Mouse (Mus musculus) cerebellum, adult 9-11 months (tissue): Measurements from ENCODE around the gene Tmem38b.
A peak's percentile ranks its signal among the peaks of the same experiment; 100 is the strongest.
"Not testable (repeated sequence)": the region's sequence is repeated elsewhere in the genome, so short reads cannot be mapped to it uniquely, and the experiment has no call there.

Experiments used
- DNase-seq: peaks from one replicate; pipeline ENCODE4 v3.0.0; 2022

Tmem38b gene

DNA sequence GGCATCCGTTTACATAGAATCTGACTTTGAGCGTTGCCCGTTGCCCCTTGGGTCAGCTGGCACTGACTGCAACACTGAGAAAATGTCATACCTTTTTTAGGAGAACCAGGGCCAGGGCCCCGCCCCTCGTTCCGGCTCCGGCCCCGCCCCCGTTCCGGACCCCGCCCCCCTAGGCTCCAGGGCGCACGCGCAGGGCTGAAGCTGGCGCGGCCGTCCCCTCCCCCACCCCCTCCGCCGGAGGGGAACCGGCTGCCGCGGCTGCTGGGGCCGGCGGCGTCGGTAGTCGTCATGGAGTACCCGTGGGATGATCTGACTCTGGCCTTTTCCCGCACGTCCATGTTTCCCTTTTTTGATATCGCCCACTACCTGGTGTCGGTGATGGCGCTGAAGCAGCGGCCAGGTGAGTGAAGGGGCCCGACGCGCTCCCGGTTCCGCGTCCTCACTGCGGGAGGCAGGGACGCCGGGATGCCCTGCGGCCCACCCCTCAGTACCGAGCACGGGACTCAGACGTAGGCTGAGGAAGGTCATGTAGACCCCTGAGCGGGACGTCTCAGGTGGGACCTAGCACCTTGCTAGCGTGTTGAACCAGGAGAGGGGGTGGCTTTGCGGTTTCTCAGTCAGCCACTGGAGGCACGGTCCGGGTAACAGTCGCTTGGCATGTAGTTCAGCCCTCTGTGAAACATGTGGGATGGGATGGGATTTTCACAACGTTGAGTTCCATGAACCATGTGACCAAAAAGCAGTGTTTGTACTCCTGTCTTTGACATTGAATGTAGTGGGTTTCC lies at the start of gene Tmem38b:
Tmem38b (plus strand) TSS at position 225 of the 785 bp plus-strand sequence.
- DNase-seq: peak; percentile 77

DNA sequence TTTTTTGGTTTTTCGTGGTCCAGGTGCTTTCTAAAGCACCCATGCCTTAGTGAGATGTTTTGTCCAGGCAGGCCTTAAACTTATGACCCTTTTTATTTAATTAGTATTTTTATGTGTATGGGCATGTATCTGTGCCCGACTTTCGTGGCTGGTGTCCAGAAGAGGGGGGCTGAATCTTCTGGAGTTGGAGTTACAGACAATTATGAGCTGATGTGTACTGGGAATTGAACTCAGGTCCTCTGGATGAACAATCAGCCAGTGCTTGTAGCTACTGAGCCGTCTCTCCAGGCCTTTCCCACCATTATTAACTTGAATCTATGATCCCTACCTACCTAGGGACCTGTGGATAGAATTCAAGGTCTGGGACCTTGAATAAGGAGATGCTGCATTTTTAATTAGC lies 44.4 kb upstream of the Tmem38b start:
- DNase-seq: no peak

DNA sequence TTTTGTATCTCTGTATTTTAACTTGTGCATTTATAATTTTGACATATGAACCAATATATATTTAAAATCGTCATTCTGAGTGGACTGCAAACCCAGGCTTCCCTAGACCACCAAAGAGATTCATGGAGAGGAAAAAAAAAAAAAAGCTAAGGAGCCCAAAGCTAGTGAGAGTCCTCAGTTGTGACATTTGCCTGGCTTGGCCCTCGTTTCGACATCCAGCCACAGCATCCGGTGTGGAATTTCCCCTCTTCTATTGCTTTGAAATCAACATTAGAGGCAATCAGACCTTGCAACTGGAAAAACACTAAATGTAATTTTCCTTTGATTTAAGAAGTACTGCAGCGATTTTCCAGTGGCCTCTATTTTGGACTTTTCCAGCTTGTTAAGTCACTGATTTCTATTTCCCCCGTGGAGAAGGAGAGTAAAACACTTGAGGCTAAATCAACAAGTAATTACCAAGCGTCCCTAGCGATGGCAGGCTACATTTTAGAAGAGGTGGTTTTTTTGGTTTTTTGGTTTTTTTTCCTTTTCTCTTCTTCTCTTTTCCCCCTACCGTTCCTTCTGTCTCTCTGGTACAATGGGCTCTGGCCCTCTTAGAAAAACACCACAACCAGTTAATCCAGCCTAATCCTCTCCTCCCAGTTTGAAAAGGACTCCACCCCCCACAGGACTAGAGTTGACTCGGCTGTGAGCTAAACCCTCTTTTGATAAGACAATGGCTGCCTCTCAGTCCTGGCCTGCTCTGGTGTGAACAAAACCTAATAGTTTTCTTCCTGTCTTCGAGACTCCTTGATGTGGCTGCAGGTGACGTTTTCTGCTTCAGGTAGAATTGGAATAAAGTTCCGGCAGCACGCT lies 43.4 kb upstream of the Tmem38b start:
- no peak for DNase-seq

DNA sequence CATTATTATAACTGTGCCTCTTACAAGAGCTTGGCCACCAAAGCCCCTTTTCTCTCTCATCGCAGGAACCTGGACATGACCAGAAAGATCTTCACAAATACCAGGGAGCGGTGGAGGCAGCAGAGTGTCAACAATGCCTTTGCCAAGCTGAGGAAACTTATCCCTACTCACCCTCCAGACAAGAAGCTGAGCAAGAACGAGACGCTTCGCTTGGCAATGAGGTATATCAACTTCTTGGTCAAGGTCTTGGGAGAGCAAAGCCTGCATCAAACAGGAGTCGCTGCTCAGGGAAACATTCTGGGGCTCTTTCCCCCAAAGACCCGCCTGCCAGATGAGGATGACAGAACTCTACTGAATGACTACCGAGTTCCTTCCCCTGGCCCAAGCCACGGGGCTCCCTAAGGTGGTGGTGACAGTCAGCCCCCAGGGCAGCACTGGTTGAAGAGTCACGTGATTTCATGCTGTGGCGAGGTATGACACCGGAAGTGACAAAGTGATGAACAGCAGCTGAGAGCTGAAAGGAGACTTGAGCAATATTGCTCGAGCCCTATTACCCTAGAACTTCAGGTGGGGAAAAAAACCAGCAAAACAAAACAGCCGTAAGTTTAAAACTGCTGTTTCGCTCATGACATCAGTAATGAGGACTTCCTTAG lies 40.0 kb upstream of the Tmem38b start:
- DNase-seq: no peak

DNA sequence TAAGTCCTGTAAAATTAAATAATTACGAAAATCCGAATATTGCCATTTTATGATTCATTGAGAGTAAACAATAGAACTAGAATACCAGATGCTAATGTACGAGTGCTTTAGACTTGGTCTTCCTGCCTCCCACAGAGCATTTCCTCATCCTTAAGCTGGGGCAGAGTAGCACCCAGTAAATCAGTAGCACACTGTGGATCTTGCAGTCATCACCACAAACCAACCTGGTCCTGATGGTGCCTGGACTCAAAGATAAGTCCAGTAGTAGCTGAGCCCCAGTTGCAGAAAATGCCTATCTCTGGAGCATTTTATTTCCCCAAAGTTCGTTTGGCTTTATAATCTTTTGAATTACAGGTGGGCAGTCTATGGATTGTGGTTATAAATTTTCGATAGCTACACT lies 39.0 kb upstream of the Tmem38b start:
- no peak for DNase-seq

DNA sequence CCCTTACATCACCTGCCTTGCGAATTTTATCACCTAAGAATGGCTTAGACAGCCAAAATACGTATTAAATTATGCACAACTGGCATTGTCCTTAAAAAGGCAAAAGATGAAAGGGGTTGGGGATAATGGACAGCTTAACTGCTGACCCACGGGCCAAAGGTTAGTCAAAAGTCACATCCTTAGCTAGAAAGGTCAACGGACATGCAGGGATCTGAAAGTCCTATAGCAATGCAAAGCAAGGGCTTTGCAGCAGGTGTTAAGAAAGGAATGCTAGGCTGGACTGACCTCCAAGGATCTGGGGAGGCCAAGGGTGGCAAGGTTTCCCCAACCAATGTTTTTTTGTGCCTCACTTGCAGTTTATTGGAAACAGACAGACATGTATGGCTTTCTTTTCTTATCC lies 36.5 kb upstream of the Tmem38b start:
- DNase-seq: no peak

DNA sequence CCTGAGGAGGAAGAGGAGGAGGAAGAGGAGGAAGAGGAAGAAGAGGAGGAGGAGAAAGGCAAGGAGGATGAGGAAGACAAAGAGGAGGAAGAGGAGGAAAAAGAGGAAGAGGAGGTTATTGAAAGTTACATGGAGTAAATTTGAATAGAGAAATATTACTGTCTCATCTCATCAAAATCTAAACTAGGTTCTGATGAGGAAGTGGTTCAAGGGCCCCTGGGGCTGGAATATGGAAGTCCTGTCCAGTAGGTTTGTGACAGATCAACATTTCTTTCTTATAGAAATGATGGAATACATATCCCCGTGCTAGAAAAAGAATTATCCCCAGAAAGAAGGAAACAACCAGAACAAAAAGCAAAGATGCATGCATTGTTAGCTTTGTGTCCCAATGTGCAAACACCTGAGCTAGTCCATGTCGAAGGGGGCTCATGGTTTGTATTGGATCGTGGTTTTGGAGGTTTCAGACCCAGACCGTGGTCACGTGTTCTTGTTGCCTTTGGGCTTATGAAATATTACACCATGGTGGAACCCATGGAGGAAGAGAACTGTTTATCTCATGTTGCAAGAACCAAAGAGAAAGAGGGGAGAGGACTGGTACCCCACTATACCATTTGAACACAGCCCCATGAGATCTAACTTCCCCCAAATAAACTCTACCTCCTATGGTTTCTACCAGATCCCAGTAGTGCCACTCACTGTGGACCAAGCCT lies 31.4 kb upstream of the Tmem38b start:
- no peak for DNase-seq

DNA sequence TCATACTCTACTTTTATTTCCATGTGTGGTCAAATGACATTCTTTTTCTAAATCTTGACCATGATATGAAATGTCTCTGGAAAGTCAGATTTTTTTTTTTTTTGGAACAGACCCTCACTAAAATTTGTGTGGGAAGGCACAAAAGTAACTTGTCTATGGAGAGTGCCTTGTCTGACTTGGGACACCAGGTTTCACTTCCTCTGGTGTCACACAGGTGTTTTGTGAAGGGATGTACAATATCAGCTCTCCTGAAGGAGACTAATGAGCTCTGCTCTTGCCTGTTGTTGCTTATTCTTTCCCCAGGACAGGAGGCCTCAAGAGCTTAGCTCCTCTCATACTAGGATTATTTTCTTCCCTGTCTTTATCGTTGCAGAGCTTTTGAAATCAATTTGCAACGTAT lies 30.8 kb upstream of the Tmem38b start:
- DNase-seq: no peak

DNA sequence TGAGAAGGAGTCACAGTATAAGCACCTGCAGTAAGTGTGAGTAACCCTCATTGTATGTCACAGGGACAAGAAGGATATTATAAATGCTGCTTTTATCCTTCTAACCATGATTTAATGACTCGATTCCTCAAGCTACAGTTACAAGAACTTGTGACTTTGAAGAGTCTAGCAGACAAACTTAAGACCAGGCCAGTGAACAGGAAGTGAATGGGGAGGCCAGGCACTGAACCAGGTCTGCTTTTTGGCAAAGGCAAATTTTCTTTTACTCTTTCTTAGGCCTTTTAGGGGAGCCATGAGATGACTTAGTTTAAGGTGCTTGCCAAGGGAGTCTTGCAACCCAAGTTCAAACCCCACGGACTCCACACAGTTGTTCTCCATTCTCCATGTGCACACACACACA lies 30.1 kb upstream of the Tmem38b start:
- no peak for DNase-seq

DNA sequence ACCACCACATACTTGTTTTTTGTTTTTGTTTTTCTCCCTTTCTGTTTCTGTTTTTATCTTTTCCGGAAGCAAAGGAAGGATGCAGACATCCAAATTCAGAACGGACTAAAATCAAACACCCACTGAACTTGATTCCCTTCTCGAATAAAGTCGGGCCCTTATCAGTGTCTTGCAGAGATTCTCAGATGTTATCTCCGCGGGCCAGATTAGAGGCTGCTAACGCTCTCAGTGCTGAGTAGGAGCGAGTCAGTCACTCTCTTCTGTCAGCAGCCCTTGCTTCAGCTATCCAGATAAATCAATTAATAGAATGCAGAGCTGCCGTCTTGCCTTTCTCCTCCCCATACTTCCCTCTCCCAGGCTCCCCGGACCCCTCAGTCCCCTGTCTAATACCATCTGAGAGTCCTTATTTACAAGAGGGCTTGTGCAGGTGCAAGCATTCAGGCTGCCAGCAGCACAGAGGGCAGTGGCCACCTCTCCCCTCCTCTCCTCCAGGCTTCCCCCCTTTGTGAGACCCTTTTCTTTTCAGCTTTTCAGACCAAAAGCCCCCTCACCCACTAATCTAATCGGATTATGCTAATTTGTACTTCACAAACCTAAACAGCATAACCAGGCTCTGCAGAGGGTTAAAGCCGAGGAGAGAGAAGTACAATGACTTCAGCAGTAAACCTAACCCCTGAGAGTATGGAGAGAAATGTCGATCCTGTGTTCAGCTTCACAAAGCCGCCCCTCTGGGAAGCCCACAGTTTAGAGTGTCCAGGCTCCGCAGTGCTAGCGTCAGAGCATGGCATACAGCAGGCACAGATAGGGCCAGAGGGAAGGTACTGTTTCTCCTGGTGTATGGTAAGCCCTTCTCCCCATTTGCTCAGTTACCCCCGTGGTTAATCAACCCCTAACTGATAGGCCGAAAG lies 28.7 kb upstream of the Tmem38b start:
- DNase-seq: no peak

DNA sequence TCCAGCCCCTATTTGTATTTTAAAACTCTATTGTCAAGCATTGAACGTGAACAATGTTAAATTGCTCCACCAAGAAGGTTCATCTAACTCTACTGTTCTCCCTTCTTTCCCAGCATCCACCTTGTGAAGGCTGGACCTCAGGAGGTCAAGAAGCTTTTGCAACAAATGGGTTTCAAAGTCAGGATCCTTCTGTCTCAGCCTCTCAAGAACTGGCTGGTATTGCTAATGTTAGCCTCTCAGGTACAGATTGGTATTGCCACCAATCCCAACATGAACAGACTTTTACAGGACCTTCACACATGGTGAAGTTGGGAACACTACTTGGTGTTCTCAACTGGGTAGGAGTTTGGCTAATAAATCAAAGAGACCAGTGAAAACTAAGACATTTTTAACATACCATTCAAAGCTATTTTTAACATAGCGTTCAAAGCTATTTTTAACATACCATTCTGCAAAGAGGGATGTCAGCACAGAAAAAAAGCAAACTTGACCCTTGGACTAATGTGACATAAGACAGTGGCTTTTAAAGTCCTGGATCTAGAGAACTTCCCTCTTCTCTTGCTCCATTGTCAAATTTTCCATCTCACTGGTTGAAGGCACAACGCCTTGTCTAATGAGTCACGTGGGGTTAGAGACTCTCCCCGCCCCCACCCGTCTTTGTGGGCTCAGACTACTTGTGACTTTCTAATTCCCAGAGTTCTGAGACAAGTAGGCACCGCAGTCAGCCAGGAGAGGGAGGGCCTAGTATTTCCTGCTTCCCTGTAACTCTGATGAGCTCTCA lies 26.8 kb upstream of the Tmem38b start:
- no peak for DNase-seq

DNA sequence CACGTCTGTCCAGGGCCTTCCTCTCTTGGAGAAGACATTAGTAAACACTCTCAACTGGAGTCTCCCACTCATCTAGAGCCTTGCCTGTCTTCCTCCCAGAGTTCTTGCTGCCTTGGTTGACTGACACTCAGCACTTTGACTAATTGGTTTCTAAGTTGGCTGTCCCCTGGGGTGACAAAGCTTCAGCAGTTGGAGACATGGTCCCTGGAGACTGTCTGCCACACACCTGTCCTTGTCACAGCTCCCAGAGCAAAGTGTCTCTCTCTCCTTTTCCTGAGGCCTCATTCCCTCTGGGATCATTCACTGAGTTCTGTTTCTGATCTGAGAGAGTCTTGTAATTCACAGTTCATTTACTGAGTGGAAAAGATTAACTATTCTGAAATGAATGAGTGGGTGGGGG lies 26.1 kb upstream of the Tmem38b start:
- no peak for DNase-seq

DNA sequence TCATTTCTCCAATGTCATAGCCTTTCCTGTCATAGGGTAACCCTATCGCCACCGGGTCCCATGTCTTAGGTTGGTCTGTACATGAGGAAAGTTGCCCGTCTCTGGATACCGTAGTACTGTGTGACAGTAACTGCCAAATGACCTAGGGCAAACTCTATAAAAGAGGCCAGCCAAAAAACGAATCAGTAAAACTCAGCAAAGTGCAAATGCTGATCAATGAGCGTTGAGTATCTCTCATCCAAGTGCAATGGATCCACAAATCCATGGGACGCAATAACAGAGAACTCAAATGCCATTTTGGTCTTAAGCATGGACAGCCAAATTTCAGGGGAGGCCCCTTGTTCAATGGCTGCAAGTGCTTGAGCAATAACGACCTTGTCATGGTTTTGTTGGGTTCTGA lies 22.2 kb upstream of the Tmem38b start:
- not testable (repeated sequence) for DNase-seq

DNA sequence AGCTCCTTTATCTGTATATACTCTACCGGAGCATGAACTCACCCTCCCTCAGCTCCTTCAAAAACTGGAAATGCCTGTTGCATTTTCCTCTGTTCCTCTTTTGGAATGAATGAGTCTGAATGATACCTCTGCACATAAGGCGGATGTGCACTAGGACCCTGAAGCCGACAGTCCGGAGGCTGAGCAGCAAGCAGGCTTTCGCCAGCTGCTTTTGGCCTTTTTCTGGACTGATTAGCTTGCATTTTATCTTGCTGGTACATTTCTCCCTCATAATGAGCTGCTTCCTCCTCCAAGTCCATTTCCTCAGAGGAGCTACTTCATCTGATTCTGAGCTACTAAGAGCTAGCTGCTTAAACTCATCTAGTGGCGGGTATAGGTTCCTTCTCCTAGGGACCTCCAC lies 19.4 kb upstream of the Tmem38b start:
- not testable (repeated sequence) for DNase-seq

DNA sequence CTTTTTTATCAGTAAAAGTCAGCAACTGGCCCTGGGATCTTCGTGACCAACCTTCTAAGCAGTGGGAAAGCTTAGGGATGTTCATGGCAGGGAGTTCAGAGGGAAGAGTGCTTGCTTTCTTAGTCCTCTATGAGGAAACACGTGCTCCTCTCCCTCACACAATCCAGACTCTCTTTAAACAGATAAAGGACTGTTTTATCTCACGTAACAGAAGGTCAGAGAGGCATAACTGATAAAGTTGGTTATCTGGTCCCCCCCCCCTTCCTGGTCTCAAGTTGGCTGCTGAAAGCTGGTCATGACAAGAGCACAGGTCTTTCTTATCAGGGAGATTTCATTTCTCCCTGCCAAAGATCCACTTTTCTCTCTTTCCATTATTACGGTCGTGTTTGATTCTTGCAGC lies 7.5 kb upstream of the Tmem38b start:
- no peak for DNase-seq

DNA sequence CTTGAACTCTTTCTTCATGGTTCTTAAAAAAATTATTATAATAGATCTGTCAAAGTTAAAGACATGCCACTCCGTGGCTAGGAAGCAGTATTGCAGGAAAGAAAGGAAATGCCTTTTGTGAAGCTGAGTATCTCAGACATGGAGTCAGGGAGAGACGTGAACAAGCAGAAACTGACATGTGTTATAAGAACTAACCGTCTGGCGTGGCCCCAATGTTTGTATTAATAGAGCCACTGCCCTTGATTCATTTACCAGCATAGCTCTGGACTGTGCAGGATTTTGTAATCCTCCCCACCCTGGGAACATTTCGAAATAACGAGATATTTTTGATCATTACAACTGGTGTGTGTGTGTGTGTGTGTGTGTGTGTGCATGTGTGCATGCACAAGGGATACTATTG lies 2.1 kb upstream of the Tmem38b start:
- no peak for DNase-seq

DNA sequence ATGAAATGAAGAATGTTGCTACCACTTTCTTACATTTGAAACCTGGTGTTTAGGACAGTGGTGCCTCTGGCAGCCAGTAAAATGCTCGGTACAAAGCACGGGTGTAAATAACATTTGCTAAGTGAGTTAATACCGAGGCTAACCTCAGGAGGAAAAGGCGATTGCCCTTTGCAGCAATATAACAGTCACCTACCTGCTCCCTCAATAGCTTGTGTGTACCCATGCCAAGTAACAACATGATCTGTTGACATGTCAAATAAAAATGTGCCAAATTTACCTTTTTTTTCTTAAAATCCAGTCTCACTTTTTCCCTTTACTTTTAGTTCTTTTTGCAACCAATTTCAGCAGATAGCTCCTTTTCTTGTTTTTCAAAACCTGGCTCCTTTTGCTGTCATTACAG lies 1.0 kb upstream of the Tmem38b start:
- DNase-seq: no peak

DNA sequence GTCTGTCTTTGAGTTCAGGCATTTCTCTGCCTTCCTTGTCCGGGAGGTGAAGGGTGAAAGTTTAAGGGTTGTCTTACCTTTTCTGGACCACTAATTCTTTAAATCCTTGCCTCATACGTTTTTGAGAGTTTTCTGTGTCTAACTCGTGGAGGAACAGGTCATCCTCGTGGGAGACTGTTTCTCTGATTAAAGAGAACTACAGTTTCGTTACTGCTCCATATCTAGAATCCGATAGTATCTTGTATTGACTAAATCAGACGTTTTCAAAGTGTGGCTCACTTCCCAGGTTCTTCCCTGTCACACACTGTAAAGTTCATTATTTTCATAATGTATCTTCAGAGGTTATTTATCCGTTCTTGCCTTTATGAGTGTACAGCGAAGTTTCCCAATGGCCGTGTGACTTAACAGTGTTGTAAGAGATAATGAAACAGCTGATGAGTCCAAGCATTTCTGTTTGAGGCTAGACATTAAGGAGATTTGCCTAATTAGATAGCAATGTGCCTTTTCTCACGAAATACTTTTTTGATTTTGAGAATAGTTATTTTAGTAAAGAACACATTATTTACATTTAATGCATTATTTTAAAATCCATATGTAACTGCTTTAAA lies 900 bp downstream of the Tmem38b start:
- DNase-seq: no peak

DNA sequence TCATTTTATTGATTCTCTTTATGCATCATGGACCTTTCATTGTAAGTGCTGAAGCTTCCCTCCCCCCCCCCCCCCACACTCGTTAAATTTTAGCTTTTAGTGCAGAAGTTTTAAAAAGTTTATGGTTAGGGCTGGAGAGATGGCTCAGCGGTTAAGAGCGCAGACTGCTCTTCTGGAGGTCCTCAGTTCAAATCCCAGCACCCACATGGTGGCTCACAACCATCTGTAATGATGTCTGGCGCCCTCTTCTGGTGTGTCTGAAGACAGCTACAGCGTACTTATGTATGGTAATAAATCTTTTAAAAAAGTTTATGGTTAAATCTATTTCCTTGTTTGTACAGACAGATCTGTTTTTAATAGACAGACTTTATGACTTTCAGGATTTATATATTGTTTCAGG lies 2.0 kb downstream of the Tmem38b start:
- DNase-seq: no peak

DNA sequence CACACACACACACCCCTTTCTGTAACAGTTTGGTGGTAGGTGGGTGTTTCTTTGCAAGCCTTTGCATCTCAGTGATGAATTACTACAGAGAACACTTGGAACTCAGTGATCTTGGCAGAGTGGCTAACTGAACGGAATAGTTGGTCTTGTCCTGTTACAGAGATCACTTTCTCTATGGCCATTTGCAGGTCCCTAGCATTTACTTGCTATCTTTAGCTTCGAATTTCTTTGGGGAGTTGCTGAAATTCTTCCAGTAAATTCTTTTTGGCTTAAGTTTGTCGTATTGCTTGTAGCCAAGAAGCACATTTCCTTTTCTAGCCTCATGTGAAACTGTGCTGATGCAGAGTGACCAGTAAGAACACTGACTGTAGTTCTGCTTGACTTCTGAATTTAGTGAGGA lies 3.1 kb downstream of the Tmem38b start:
- DNase-seq: no peak

DNA sequence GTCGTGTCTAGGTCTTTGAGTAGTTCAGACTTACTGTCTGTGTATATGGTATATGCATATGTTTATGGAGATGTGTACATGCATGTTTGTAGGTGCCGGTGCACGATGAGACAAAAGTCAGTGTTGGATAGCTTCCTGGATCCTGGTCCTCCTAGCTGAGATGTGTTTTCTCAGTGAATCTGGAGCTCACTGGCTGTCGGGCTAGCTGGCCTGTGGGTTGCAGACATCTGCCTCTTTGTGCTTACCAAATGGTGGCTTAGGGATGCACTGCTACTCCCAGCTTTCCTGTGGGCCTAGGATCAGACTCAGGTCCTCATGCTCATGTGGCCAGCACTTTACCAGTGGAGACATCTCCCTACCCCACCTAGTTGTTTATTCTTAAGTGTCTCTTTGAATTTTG lies 4.2 kb downstream of the Tmem38b start:
- DNase-seq: no peak
